Mouse (Mus musculus) cerebellum, adult 11 months (tissue): ENCODE data around the gene Fam162a.
"Not testable (repeated sequence)": the region's sequence is repeated elsewhere in the genome, so short reads cannot be mapped to it uniquely, and the experiment has no call there.

Source experiments
- DNase-seq: peaks from one replicate; pipeline ENCODE4 v3.0.0; 2022

Gene Fam162a

GRCm38 (mm10) chr16:36071450-36072379, at the start of gene Fam162a, which contains the start of gene Ccdc58:
Gene Fam162a, minus strand, starts transcription at chr16:36071594.
Gene Ccdc58, plus strand, starts transcription at chr16:36071685.
- DNase-seq = peak; percentile 93

- not testable (repeated sequence) for DNase-seq
Measured at GRCm38 (mm10) chr16:36115751-36116150, 44.4 kb upstream of the Fam162a start.

GRCm38 (mm10) chr16:36111486-36111885, 40.1 kb upstream of the Fam162a start:
- DNase-seq = peak; percentile 23

GRCm38 (mm10) chr16:36102211-36102610, 30.8 kb upstream of the Fam162a start:
- no peak for DNase-seq

GRCm38 (mm10) chr16:36101526-36101925, 30.1 kb upstream of the Fam162a start:
- no peak for DNase-seq

- not testable (repeated sequence) for DNase-seq
Measured at GRCm38 (mm10) chr16:36097813-36098499, 26.6 kb upstream of the Fam162a start.

GRCm38 (mm10) chr16:36094079-36094478, 22.7 kb upstream of the Fam162a start:
- DNase-seq = no peak

- no peak for DNase-seq
Measured at GRCm38 (mm10) chr16:36090785-36091509, 19.6 kb upstream of the Fam162a start.

GRCm38 (mm10) chr16:36089850-36090616, 18.6 kb upstream of the Fam162a start:
- no peak for DNase-seq

- no peak for DNase-seq
Measured at GRCm38 (mm10) chr16:36089065-36089464, 17.7 kb upstream of the Fam162a start.

GRCm38 (mm10) chr16:36087846-36088245, 16.5 kb upstream of the Fam162a start:
- no peak for DNase-seq

GRCm38 (mm10) chr16:36079916-36080315, 8.5 kb upstream of the Fam162a start:
- DNase-seq = no peak

- DNase-seq = no peak
Measured at GRCm38 (mm10) chr16:36074772-36075171, 3.4 kb upstream of the Fam162a start.

- DNase-seq = no peak
Measured at GRCm38 (mm10) chr16:36072410-36073011, 1.1 kb upstream of the Fam162a start.

- no peak for DNase-seq
Measured at GRCm38 (mm10) chr16:36071071-36071449, 334 bp downstream of the Fam162a start.

- no peak for DNase-seq
Measured at GRCm38 (mm10) chr16:36069819-36070575, 1.4 kb downstream of the Fam162a start.

GRCm38 (mm10) chr16:36068356-36068755, 3.0 kb downstream of the Fam162a start:
- no peak for DNase-seq

- DNase-seq = no peak
Measured at GRCm38 (mm10) chr16:36067694-36068093, 3.7 kb downstream of the Fam162a start.

- DNase-seq = no peak
Measured at GRCm38 (mm10) chr16:36064904-36065303, 6.5 kb downstream of the Fam162a start.

- no peak for DNase-seq
Measured at GRCm38 (mm10) chr16:36063315-36063714, 8.1 kb downstream of the Fam162a start.

- DNase-seq = not testable (repeated sequence)
Measured at GRCm38 (mm10) chr16:36062534-36062933, 8.9 kb downstream of the Fam162a start.
